ENCODE assay signal across 26 mouse cellular contexts in the genomic region with DNA sequence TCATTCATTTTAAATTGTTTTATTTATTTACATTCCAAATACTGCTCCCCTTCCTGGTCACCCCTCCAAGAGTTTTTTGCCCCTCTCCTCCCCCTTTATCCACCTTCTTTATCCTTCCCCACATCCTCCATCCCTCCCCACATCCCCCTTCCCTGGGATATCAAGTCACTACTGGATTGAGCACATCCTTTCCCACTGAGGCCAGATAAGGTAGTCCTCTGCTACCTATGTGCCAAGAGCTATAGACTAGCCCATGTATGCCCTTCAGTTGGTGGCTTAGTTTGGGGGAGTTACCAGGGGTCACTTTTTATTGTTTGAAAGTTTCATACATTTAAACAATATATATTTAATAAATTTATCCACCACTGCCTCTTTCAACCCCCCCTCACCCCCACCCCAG. TPM values are rescaled to one million over a fixed set of nuclear protein-coding genes. Genes with fewer than 3 reads are reported as not detected.
A peak's percentile ranks its signal among the peaks of the same experiment; 100 is the strongest.
DNase-seq lines count a peak whose midpoint lies in the region; ATAC-seq and TF ChIP-seq lines count a peak whose summit lies in the region.
"Had no signal": no experiment of that assay in that cellular context is flagged by ENCODE, and none has a peak within 500 bp of the region (broad histone marks: within the 10 kb centered on the region; RNA-seq: fewer than 3 reads in every experiment).

No protein-coding gene starts in this region.

- no peaks in the 10 kb centered on the region for H3K27me3 ChIP-seq in forebrain, embryonic 12.5 days
- H3K27me3 ChIP-seq in forebrain, embryonic 11.5 days (ENCODE audit: control insufficient read depth, insufficient read depth, low read length): no peaks in the 10 kb centered on the region
- H3K27me3 ChIP-seq in midbrain, embryonic 11.5 days (ENCODE audit: control insufficient read depth, insufficient read depth, low read length): no peaks in the 10 kb centered on the region
- H3K27me3 ChIP-seq in midbrain, embryonic 16.5 days (ENCODE audit: control insufficient read depth, insufficient read depth, low read depth, low read length): no peaks in the 10 kb centered on the region
- no peaks in the 10 kb centered on the region for H3K27me3 ChIP-seq in midbrain, embryonic 14.5 days (ENCODE audit: control insufficient read depth, insufficient read depth, low read length)
- no peaks in the 10 kb centered on the region for H3K27me3 ChIP-seq in midbrain, postnatal 0 days (ENCODE audit: insufficient read depth, low read length)
- H3K27me3 ChIP-seq: embryonic facial prominence, embryonic 13.5 days; embryonic facial prominence, embryonic 15.5 days had no signal

- DNase-seq in forebrain, embryonic 11.5 days (ENCODE audit: low spot score): no peak
- DNase-seq in midbrain, embryonic 11.5 days (ENCODE audit: low spot score, missing footprints): peak; percentile 69
- DNase-seq in midbrain, embryonic 14.5 days: no peak
- no peak for DNase-seq in midbrain, postnatal 0 days (ENCODE audit: low spot score)
- DNase-seq: adrenal gland, adult 2 months; adrenal gland, postnatal 10 days; adrenal gland, postnatal 25 days; cerebellum, adult 11 months; cerebellum, adult 18-20 months; cerebellum, adult 8-10 months; cerebellum, adult 9-11 months; cerebellum, postnatal 14 days; cerebellum, postnatal 36 days; embryo, embryonic 11 days had no signal

- no peak for TF ChIP-seq CTCF in midbrain, postnatal 0 days (IDR thresholded peaks at IDR 0.05)

- no peaks in the 10 kb centered on the region for H3K9me3 ChIP-seq in forebrain, embryonic 12.5 days
- H3K9me3 ChIP-seq in forebrain, embryonic 11.5 days (ENCODE audit: control insufficient read depth, low read length): no peaks in the 10 kb centered on the region
- no peaks in the 10 kb centered on the region for H3K9me3 ChIP-seq in midbrain, embryonic 11.5 days (ENCODE audit: control insufficient read depth, low read length)
- no peaks in the 10 kb centered on the region for H3K9me3 ChIP-seq in midbrain, embryonic 16.5 days (replicated peaks; ENCODE audit: control insufficient read depth, low read length, poor library complexity, severe bottlenecking)
- no peaks in the 10 kb centered on the region for H3K9me3 ChIP-seq in midbrain, embryonic 14.5 days (ENCODE audit: control insufficient read depth, low read length)
- no peaks in the 10 kb centered on the region for H3K9me3 ChIP-seq in midbrain, postnatal 0 days (ENCODE audit: low read length)
- H3K9me3 ChIP-seq: embryonic facial prominence, embryonic 13.5 days; embryonic facial prominence, embryonic 15.5 days; forebrain, embryonic 10.5 days had no signal

- no peak overlapping the region for H3K4me3 ChIP-seq in forebrain, embryonic 12.5 days (replicated peaks)
- H3K4me3 ChIP-seq in forebrain, embryonic 11.5 days (ENCODE audit: low read depth, low read length): no peak overlapping the region
- no peak overlapping the region for H3K4me3 ChIP-seq in midbrain, embryonic 11.5 days (ENCODE audit: low read depth, low read length)
- H3K4me3 ChIP-seq in midbrain, embryonic 16.5 days (ENCODE audit: low read depth, low read length): no peak overlapping the region
- no peak overlapping the region for H3K4me3 ChIP-seq in midbrain, embryonic 14.5 days (replicated peaks; ENCODE audit: low read depth, low read length)
- no peak overlapping the region for H3K4me3 ChIP-seq in midbrain, postnatal 0 days (ENCODE audit: low read depth, low read length)
- H3K4me3 ChIP-seq: embryonic facial prominence, embryonic 13.5 days; embryonic facial prominence, embryonic 15.5 days; erythroblast, embryonic 14.5 days; forebrain, embryonic 10.5 days had no signal

- no peak overlapping the region for H3K9ac ChIP-seq in forebrain, embryonic 12.5 days
- no peak overlapping the region for H3K9ac ChIP-seq in forebrain, embryonic 11.5 days (ENCODE audit: low read length)
- no peak overlapping the region for H3K9ac ChIP-seq in midbrain, embryonic 11.5 days (ENCODE audit: low read length)
- no peak overlapping the region for H3K9ac ChIP-seq in midbrain, embryonic 16.5 days (ENCODE audit: low read depth, low read length)
- H3K9ac ChIP-seq in midbrain, embryonic 14.5 days (replicated peaks; ENCODE audit: low read length): no peak overlapping the region
- no peak overlapping the region for H3K9ac ChIP-seq in midbrain, postnatal 0 days (replicated peaks; ENCODE audit: low read length, poor library complexity, severe bottlenecking)
- H3K9ac ChIP-seq: embryonic facial prominence, embryonic 13.5 days; embryonic facial prominence, embryonic 15.5 days had no signal

- H3K27ac ChIP-seq in forebrain, embryonic 12.5 days: no peak overlapping the region
- H3K27ac ChIP-seq in forebrain, embryonic 11.5 days (ENCODE audit: low read depth, low read length): no peak overlapping the region
- H3K27ac ChIP-seq in midbrain, embryonic 11.5 days (ENCODE audit: low read depth, low read length): no peak overlapping the region
- no peak overlapping the region for H3K27ac ChIP-seq in midbrain, embryonic 16.5 days (ENCODE audit: low read length)
- H3K27ac ChIP-seq in midbrain, embryonic 14.5 days (replicated peaks; ENCODE audit: low read depth, low read length): no peak overlapping the region
- H3K27ac ChIP-seq in midbrain, postnatal 0 days (ENCODE audit: low read depth, low read length): no peak overlapping the region
- H3K27ac ChIP-seq: embryonic facial prominence, embryonic 13.5 days; embryonic facial prominence, embryonic 15.5 days; forebrain, embryonic 10.5 days had no signal

- ATAC-seq in forebrain, embryonic 12.5 days (ENCODE audit: low FRiP score): peak; percentile 27; the same call in 1 of the 2 replicates
- ATAC-seq in forebrain, embryonic 11.5 days (replicated peaks; ENCODE audit: low FRiP score): no peak
- 0 out of 2 replicates have a peak, but pooled peaks have one; percentile 40 for ATAC-seq in midbrain, embryonic 11.5 days (ENCODE audit: low FRiP score)
- no peak for ATAC-seq in midbrain, embryonic 16.5 days
- peak; percentile 24; the same call in 1 of the 2 replicates for ATAC-seq in midbrain, embryonic 14.5 days (ENCODE audit: low FRiP score, low TSS enrichment)
- ATAC-seq in midbrain, postnatal 0 days (ENCODE audit: low FRiP score): no peak
- ATAC-seq: forebrain, embryonic 14.5 days; forebrain, embryonic 16.5 days had no signal

- no peak overlapping the region for H3K4me2 ChIP-seq in forebrain, embryonic 12.5 days
- H3K4me2 ChIP-seq in forebrain, embryonic 11.5 days (ENCODE audit: low read depth, low read length, severe bottlenecking): no peak overlapping the region
- no peak overlapping the region for H3K4me2 ChIP-seq in midbrain, embryonic 11.5 days
- H3K4me2 ChIP-seq in midbrain, embryonic 16.5 days (ENCODE audit: low read length): no peak overlapping the region
- H3K4me2 ChIP-seq in midbrain, embryonic 14.5 days (ENCODE audit: low read length): no peak overlapping the region
- H3K4me2 ChIP-seq in midbrain, postnatal 0 days (ENCODE audit: low read depth, low read length, poor library complexity, severe bottlenecking): no peak overlapping the region
- H3K4me2 ChIP-seq: embryonic facial prominence, embryonic 13.5 days; embryonic facial prominence, embryonic 15.5 days had no signal

- H3K4me1 ChIP-seq in forebrain, embryonic 12.5 days: no peaks in the 10 kb centered on the region
- no peaks in the 10 kb centered on the region for H3K4me1 ChIP-seq in forebrain, embryonic 11.5 days (replicated peaks; ENCODE audit: control insufficient read depth, insufficient read depth, low read length)
- H3K4me1 ChIP-seq in midbrain, embryonic 11.5 days (ENCODE audit: control insufficient read depth, insufficient read depth, low read length): no peaks in the 10 kb centered on the region
- no peaks in the 10 kb centered on the region for H3K4me1 ChIP-seq in midbrain, embryonic 16.5 days (ENCODE audit: control insufficient read depth, insufficient read depth, low read length)
- H3K4me1 ChIP-seq in midbrain, embryonic 14.5 days (ENCODE audit: control insufficient read depth, insufficient read depth, low read length): no peaks in the 10 kb centered on the region
- no peaks in the 10 kb centered on the region for H3K4me1 ChIP-seq in midbrain, postnatal 0 days (ENCODE audit: insufficient read depth, low read length)
- H3K4me1 ChIP-seq: embryonic facial prominence, embryonic 13.5 days; embryonic facial prominence, embryonic 15.5 days; forebrain, embryonic 10.5 days had no signal

- no peaks in the 10 kb centered on the region for H3K36me3 ChIP-seq in forebrain, embryonic 12.5 days (replicated peaks)
- H3K36me3 ChIP-seq in forebrain, embryonic 11.5 days (ENCODE audit: control insufficient read depth, insufficient read depth, low read length): no peaks in the 10 kb centered on the region
- H3K36me3 ChIP-seq in midbrain, embryonic 11.5 days (ENCODE audit: control insufficient read depth, insufficient read depth, low read length): no peaks in the 10 kb centered on the region
- no peaks in the 10 kb centered on the region for H3K36me3 ChIP-seq in midbrain, embryonic 16.5 days (ENCODE audit: control insufficient read depth, insufficient read depth, low read length)
- no peaks in the 10 kb centered on the region for H3K36me3 ChIP-seq in midbrain, embryonic 14.5 days (ENCODE audit: control insufficient read depth, insufficient read depth, low read length)
- H3K36me3 ChIP-seq in midbrain, postnatal 0 days (ENCODE audit: insufficient read depth, low read length): no peaks in the 10 kb centered on the region
- H3K36me3 ChIP-seq: embryonic facial prominence, embryonic 13.5 days; embryonic facial prominence, embryonic 15.5 days; forebrain, embryonic 10.5 days had no signal

RNA-seq across cellular contexts. Expression of a gene that starts 24.6 kb away (rescaled TPM):
- polyA plus RNA-seq in forebrain, embryonic 12.5 days (2016; fragmentation: Nextera tagmentation; extraction: Ambion mirVana): 0.22 and 0.34 TPM in 2 replicates
- polyA plus RNA-seq in forebrain, embryonic 11.5 days (2014; fragmentation: Nextera tagmentation; extraction: Ambion mirVana): 0.12 TPM in 1 of 2 replicates, not detected in the other
- polyA plus RNA-seq in midbrain, embryonic 11.5 days (2014; fragmentation: Nextera tagmentation; extraction: Ambion mirVana): 0.10 TPM in 1 of 2 replicates, not detected in the other
- 0.16 and 0.34 TPM in 2 replicates for polyA plus RNA-seq in midbrain, embryonic 16.5 days (2015; fragmentation: Nextera tagmentation; extraction: Ambion mirVana)
- polyA plus RNA-seq in midbrain, embryonic 14.5 days (2014; fragmentation: Nextera tagmentation; extraction: Ambion mirVana): 0.15 TPM in 1 of 2 replicates, not detected in the other
- total RNA-seq in midbrain, postnatal 0 days (2014; rRNA removed): 0.60 and 0.61 TPM in 2 replicates
- 0.79 and 0.86 TPM in 2 replicates for polyA plus RNA-seq in midbrain, postnatal 0 days (2015; fragmentation: Nextera tagmentation; extraction: Ambion mirVana)
- total RNA-seq: adrenal gland, adult 2 months; adrenal gland, postnatal 10 days; adrenal gland, postnatal 25 days; adrenal gland, postnatal 4 days; common myeloid progenitor, adult 5-6 weeks; MEL had no signal
- polyA plus RNA-seq: adrenal gland, adult 2 months; C2C12; embryonic facial prominence, embryonic 13.5 days; embryonic facial prominence, embryonic 15.5 days; erythroblast, embryonic 14.5 days; forebrain, embryonic 10.5 days had no signal

Comparison
In these comparisons a context has a peak if more than half of its experiments do, and no peak if none do; other contexts are left out.
1. ATAC-seq: peak in forebrain, embryonic 12.5 days (single experiment), midbrain, embryonic 11.5 days (single experiment) and midbrain, embryonic 14.5 days (single experiment); none in forebrain, embryonic 11.5 days (single experiment), midbrain, embryonic 16.5 days (single experiment) and midbrain, postnatal 0 days (single experiment).